Mouse (Mus musculus) NIH3T3 (cell line): Measurements from ENCODE around the gene Maff.
A peak's percentile ranks its signal among the peaks of the same experiment; 100 is the strongest.

Experiments
- DNase-seq: peaks from one replicate; pipeline ENCODE4 v3.0.0-alpha.2; 2012; ENCODE audit warnings: low read depth

Gene Maff

DNA sequence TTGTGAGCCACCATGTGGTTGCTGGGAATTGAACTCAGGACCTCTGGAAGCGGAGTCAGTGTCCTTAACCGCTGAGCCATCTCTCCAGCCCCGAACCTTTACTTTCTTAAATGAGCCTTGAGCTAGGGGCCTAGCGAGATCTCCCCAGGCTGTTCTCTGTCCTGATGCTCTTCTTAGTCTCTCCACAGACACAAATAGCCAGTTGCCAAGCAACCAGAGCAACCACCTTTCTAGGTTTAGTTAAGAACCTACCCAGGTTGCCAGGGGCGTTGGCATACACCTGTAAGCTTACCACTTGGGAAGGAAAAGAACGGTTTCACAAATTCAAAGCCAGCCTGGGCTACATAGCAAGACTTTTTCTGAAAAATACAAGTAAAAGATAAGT is 16.4 kb upstream of the Maff start:
- no peak for DNase-seq

DNA sequence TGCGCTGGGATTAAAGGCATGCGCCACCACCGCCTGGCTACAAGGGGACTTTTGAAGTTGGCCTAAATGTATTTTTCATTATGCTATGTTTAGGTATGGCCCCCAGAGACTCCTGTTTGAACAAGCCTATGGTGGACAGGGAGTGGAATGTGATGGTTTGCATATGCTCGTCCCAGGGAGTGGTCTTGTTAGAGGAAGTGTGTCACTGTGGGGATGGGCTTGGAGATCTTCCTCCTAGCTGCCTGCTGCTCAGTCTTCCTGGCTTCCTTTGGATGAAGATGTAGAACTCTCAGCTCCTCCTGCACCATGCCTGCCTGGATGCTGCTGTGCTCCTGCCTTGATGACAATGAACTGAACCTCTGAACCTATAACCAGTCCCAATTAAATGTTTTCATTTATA is 15.9 kb upstream of the Maff start:
- DNase-seq, result no peak

DNA sequence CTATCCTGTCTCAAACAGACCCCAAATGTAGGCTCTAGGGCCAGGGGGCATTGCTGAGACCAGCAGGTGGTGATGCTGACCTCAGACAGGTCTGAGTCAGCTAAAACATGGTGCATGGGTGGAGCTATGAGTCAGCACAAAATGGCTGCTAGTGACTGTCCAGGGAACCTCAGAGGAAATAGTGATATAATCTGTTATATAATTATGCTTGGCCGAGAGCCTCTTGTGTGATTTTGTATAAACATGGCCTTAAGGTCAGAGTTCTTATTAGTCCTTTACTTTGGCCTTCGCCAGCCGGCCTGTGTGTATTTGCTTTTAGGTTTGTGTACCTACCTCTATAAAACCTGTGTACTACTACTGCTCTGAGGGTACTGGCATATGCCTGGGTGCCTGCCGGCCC is 13.0 kb upstream of the Maff start:
- DNase-seq, result peak; percentile 74

DNA sequence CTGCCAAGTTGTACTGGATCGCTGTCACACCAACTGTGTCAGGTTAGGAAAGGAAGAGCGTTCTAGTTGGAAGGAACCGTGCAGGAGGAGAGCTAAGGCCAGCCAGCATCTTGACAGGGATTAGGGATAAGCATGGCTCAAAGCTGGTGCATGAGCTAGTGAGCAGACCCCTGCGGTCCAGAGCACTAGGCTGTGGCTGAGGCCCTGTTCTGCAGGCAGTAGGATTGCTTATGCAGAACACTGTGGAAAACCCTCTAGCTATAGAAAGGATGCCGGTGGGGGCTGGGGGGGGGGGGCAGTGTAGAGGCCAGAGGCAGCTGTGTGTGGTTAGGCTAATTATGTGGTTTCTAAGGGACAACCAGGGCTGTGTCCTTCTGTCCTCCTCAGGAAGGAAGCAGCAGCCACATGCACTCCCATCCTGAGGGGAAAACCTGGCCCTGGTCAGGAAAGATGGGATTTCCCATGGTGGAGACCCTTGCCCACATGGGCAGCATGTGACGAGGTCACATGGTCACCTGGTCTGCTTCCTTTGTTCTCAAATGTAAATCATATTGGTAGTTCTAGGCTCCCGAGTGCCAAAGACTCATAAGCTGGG is 11.3 kb upstream of the Maff start:
- no peak for DNase-seq

DNA sequence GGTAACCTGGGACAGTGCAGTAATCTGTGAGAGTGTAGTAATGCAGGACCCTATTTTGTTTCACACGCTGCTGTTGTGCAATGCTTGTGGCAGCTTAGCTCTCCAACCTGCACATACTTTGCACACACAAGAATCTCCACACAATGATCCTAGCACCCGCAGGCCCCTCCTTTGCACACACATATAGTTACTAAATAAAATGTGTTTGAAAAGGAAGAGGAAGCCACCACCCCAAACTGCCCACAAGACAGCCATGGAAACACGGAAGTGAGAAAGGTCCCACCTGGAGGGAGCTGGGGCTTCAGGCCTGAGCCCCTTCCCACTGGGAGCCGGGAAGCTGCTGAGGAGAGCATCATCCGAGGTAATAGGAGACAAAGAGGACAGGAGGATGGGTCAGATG is 7.4 kb upstream of the Maff start:
- no peak for DNase-seq

- no peak for DNase-seq
These were observed 3.6 kb upstream of the Maff start for GRCm38 (mm10) chr15:79342641-79343337.

GRCm38 (mm10) chr15:79344627-79345026 is 1.8 kb upstream of the Maff start:
- no peak for DNase-seq

DNA sequence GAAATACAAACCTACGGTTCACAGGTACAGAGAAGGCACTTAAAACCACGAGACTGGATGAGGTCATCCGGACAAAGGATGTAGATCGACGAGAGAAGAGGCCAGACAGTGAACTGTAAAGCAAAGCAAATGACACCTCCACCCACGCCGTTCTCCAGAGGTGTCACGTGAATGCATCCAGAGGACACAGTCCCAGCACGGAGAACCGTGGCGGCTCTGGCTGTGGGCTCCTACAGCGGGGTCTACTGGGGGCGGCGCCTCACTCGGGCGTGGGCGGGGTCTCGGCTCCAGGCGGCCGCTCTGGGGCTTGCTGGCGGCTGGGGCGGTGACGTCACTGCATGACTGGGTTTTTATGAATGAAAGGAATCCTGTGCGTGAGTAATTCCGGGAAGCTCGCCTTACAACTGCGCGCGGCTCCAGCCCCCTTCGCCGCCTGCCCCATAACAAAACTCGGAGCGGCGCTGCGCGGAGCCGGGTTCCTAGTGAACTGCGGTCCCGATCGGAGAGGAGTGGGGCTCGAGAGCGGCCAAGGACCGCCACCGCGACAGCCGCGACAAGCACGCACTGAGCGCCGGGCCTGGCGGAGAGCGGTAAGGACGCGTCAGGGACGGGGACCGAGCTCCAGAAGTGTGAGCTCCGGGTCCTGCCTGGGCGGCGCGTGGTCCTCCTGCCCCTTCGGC is 884 bp downstream of the Maff start:
- DNase-seq, result peak; percentile 96

GRCm38 (mm10) chr15:79347845-79348506 is 1.6 kb downstream of the Maff start:
- peak; percentile 91 for DNase-seq

DNA sequence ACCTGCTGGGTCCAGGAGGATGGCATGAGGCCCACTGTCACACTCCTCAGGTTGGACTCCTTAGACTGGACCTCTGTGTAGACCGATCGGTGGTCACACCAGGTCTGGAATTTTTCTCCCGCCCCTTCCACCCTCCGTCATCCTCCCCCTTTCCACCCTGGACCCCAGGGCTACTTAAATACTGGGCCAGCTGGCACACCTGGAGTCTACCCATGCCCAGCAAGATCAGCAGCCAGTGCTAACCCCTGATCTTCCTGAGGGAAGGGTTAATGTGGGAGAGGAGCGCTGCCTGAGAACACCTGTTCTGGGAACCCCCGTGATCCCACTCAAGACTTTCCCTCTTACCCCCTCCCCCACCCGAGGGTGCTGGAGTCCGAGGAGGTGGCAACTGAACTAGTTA is 2.2 kb downstream of the Maff start:
- DNase-seq, result no peak

DNA sequence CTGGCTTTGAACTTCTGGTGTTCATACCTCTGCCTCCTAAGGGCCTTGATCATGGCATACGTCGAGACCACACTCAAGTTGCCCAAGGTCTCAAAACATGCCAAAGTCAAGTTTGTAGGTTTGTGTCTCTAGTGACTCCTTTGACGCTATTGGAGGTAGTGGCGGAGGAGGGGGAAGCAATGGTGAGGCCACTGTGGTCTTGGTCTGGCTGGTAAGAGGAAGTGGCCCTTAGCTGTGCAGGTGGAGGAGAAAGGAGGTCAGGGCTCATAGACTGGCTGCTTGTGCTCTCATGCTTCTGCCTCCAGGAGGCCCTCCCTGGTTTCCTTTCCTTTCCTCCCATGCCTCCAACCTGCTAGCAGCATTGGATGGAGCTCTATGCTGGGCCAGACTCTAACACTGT is 4.4 kb downstream of the Maff start:
- no peak for DNase-seq

DNA sequence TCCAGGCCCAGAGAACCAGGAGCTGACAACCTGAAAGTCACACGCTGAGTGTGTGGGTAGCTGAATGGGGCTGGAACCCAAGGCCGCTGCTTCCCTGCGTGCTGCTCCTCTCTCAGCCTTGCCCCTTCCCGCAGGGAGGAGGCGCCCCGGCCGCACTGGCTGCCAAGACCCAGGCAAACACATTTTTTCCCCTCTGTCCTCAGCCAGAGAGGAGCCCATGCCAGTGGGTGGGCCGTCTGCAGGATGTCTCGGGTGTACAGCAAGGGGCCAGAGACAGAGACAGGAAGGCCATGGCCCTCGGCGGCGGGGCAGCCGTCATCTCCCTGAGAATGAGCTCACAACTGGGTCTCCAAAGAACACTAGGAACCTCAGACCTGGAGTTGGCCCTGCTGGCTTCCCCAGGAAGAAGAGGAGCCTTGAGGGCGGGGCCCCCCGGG is 4.9 kb downstream of the Maff start:
- no peak for DNase-seq

GRCm38 (mm10) chr15:79352479-79352878 is 6.1 kb downstream of the Maff start:
- DNase-seq, result no peak

DNA sequence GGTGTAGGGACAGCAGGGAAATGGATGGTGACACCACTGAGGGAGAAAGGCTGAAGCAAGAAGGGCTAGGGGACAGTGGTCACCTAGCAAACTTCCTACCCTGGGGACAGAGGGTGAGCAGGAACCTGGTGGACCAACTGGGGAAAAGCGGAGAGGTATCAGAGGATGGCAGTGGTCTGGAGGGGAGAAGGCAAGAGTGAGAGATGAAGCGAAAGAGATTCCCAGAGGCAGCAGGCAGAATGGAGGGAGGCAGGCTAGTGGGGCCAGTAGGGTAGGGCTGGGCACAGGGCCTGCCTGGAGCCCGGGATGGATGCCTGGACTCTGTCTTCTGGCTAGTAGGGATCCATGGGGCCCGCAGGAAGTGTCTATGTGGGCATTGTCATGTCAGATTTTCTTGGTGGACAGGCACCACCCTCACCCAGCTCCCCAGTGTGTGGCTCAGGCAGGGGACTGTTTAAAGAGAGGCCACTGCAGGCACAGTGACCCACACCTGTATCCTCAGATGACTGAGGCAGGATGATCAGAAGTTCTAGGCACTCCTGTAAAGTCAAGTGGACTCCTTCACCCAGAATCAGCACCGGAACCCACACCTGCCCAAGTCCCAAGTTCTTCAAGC is 7.4 kb downstream of the Maff start:
- no peak for DNase-seq

- no peak for DNase-seq
These were observed 8.2 kb downstream of the Maff start for GRCm38 (mm10) chr15:79354619-79355018.

- DNase-seq, result no peak
These were observed 10.1 kb downstream of the Maff start for GRCm38 (mm10) chr15:79356481-79356880.

DNA sequence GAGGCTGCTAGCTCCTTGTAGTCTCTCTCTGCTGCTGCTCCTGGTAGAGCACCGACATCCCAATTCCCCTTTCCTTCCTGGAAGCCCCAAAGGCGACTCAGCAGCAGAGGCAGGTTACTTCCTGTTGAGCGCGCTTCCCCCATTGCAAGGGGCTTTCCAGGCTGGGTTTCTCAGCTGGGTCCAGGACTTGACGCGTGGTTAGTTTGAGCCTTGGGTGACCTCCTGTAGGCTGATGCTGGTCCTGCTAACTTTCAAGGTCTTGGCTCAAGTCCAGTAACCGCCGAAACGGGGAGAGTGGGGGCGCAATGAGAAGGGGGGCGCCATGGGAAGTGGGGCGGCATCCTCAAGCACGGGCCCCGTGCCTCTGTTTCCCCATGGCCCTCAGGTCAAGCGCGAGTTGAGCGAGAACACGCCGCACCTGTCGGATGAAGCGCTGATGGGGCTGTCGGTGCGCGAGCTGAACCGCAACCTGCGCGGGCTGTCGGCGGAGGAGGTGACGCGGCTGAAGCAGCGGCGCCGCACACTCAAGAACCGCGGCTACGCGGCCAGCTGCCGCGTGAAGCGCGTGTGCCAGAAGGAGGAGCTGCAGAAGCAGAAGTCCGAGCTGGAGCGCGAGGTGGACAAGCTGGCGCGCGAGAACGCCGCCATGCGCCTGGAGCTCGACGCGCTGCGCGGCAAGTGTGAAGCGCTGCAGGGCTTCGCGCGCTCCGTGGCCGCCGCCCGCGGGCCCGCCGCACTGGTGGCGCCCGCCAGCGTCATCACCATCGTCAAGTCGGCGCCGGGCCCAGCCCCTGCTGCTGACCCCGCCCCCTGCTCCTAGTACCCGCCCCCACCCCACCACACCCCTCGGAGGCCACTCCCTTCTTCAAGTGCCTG is 10.9 kb downstream of the Maff start:
- DNase-seq, result no peak

GRCm38 (mm10) chr15:79357974-79358690 is 11.7 kb downstream of the Maff start:
- no peak for DNase-seq

GRCm38 (mm10) chr15:79359954-79360353 is 13.5 kb downstream of the Maff start:
- peak; percentile 67 for DNase-seq

- no peak for DNase-seq
These were observed 13.9 kb downstream of the Maff start for GRCm38 (mm10) chr15:79360371-79360770.

DNA sequence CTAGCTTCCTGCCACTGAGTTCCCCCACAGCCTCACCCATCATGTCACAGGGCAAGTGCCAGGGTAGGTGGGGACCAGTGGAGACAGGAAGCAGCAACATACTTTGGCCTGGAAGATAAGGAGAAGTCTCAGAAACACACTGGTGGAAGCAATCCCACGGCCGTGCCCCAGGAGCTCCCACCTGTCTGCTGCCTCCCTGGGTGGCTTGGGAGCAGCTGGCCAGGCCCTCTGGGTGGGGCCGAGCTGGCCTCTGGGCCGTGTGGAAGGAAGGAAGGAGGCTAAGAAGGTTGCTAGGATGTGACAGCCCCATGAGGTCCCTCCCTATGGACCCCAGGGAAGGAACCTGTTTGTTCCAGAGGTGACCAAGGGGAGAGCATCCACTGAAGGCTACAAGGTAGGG is 14.6 kb downstream of the Maff start:
- no peak for DNase-seq
